Mouse (Mus musculus) stomach, embryonic 16.5 days (tissue): ENCODE measurements around the gene Sema6d. TPM values are rescaled to one million over a fixed set of nuclear protein-coding genes. Genes with fewer than 3 reads are reported as not detected.

Experiments used
- ATAC-seq: fragments of 200-750 bp; cut with Nextera tagmentation; 2 replicates; pipeline ENCODE4 v1.8.0; 2017; ENCODE audit warnings: moderate number of reproducible peaks, moderate TSS enrichment; ENCODE audit not compliant: insufficient read depth, low FRiP score
- H3K27ac ChIP-seq: fragments of 300-500 bp; sonication (generic); 2 replicates; pipeline ENCODE4 v1.5.1; 2014; ENCODE audit warnings: low read length
- H3K27me3 ChIP-seq: fragments of 300-500 bp; sonication (generic); 2 replicates; pipeline ENCODE4 v1.6.1; 2014; ENCODE audit warnings: low read length, control low read depth, mixed read lengths; ENCODE audit not compliant: control insufficient read depth, insufficient read depth
- H3K36me3 ChIP-seq: fragments of 300-500 bp; sonication (generic); 2 replicates; pipeline ENCODE4 v1.6.1; 2014; ENCODE audit warnings: low read length; ENCODE audit not compliant: control insufficient read depth, insufficient read depth
- H3K4me1 ChIP-seq: fragments of 300-500 bp; sonication (generic); 2 replicates; pipeline ENCODE4 v1.6.1; 2014; ENCODE audit warnings: low read length, control low read depth, mixed read lengths; ENCODE audit not compliant: control insufficient read depth, insufficient read depth
- H3K4me2 ChIP-seq: fragments of 300-500 bp; sonication (generic); 2 replicates; pipeline ENCODE4 v1.6.1; 2014; ENCODE audit warnings: low read depth, low read length, mixed read lengths
- H3K4me3 ChIP-seq: fragments of 300-500 bp; sonication (generic); replicated peaks from 2 replicates; pipeline ENCODE4 v1.5.1; 2014; ENCODE audit warnings: mild to moderate bottlenecking, low read length
- H3K9ac ChIP-seq: fragments of 300-500 bp; sonication (generic); 2 replicates; pipeline ENCODE4 v1.6.1; 2014; ENCODE audit warnings: low read length
- H3K9me3 ChIP-seq: fragments of 300-500 bp; sonication (generic); replicated peaks from 2 replicates; pipeline ENCODE4 v1.6.1; 2016; ENCODE audit warnings: low read length, control low read depth; ENCODE audit not compliant: control insufficient read depth
- WGBS: fragments of 180-500 bp; shearing (Covaris S2); extraction: QIAGEN DNeasy Blood & Tissue Kit; methylation state at CpG from one replicate; pipeline ENCODE4 v1.1.7; 2014; 5-methylcytosine and 5-hydroxymethylcytosine counted together
- polyA plus RNA-seq: library from polyadenylated mRNA; unstranded; fragments of >200 nt; fragmentation: Nextera tagmentation; extraction: Ambion mirVana; gene quantifications from 2 replicates; pipeline ENCODE4 v1.2.1, GENCODE M21; 2015

Sema6d gene
- polyA plus RNA-seq: 10.4 and 11.3 TPM in 2 replicates

DNA sequence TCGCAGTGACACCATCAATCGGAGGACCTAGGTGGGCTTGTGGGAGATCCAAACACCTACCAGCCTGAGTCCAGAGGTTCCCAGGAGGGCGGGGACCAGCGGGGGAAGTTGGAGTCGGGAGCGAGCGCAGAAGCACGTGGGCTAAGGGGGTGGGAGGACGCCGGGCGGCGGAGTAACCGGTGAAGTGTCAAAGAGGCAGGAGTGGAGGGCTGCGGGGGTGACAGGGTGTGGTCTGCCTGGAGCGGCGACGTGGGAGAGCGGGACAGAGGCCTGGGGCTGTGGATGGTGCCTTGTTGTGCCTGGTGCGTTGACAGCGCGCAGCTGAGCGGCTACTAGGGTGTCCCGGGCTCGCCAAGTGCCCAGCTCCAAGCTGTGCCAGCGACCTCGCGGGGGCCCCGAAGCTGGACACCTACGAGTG is at the start of gene Sema6d:
TSS of gene Sema6d (plus strand) at position 157 of the 418 bp plus-strand sequence.
- 2% methylated on average over 29 of the region's 29 CpGs for WGBS
- H3K36me3 ChIP-seq: no peaks in the 10 kb centered on the region
- H3K27ac ChIP-seq: no peak within 1 kb of the TSS
- peaks cover 20% of the 10 kb centered on the region for H3K27me3 ChIP-seq
- H3K9ac ChIP-seq: peak within 1 kb of the TSS; percentile 69
- peak within 1 kb of the TSS; percentile 57 for H3K4me3 ChIP-seq
- peak within 1 kb of the TSS; percentile 88 for H3K4me2 ChIP-seq
- peaks cover 9% of the 10 kb centered on the region for H3K4me1 ChIP-seq
- 0 out of 2 replicates have a peak, but pooled peaks have one; percentile 40 for ATAC-seq
- no peaks in the 10 kb centered on the region for H3K9me3 ChIP-seq

DNA sequence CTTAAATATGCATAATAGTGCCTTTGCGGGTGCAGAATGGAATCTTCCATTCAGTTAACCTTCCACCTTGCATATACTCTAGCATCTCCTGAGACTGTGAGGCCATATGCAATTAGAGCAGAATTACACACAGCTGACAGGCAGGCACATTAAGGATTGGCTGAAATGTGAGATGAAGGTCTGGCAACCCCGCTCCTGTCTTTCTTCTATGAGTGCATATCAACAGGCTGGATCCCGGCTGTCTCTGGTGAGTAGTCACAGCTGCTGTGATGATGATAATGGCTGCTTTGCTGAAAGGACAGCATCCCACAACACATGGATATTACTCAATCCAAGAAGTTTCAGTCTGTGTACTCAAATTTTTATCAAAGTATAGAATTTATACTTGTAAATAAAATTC is 29.9 kb upstream of the Sema6d start:
- Histone ChIP-seq H3K9me3 (no peaks in the 10 kb centered on the region), H3K4me3 (no peak overlapping the region), H3K4me2 (no peak overlapping the region), H3K27me3 (no peaks in the 10 kb centered on the region), H3K4me1 (no peaks in the 10 kb centered on the region), H3K27ac (no peak overlapping the region), H3K9ac (no peak overlapping the region), H3K36me3 (no peaks in the 10 kb centered on the region)
- WGBS: 41% methylated on average over 3 of the region's 3 CpGs
- ATAC-seq: peak; percentile 60; the same call in 1 of the 2 replicates

DNA sequence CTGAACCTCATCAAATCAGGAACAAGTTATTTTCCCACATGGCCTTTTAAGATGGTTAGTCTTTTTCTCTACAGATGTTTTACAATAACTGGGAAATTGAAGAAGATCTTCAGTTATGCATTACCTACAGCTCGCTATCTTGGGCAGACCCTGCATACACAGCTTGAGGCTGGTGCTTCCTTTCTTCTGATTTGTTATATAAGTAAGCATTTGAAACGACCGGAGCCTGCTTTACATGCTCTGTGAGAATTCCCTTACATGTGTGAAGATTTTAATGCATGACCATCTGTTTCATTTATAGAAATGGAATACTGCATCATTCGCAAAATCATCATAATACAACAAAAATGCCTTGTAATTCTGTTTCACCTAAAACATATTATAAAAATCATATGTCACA is 21.4 kb upstream of the Sema6d start:
- ATAC-seq: no peak
- no peaks in the 10 kb centered on the region for H3K27me3 ChIP-seq
- H3K36me3 ChIP-seq: no peaks in the 10 kb centered on the region
- WGBS: 80% methylated on average over 4 of the region's 4 CpGs
- no peak overlapping the region for H3K27ac ChIP-seq
- no peak overlapping the region for H3K4me3 ChIP-seq
- no peaks in the 10 kb centered on the region for H3K4me1 ChIP-seq
- no peaks in the 10 kb centered on the region for H3K9me3 ChIP-seq
- H3K4me2 ChIP-seq: no peak overlapping the region
- H3K9ac ChIP-seq: no peak overlapping the region

DNA sequence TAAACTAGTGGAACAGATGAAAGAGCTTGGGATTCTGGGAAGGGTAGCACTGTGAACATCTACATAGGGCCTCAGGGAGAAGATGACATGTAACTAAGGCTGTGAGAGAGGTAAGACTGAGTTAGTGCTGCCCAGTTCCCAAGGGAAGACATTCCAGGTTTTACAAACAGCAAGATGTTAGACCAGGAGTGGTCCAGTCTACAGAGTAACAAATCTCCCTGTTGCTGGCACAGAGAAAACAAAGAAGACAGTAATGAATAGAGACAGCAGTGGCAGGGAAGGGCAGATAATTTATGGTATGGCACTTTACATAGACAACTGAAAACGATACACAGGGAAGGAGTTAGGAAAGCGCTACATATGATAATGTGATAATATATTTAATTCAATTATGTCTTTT is 19.1 kb upstream of the Sema6d start:
- 55% methylated on average over 2 of the region's 2 CpGs for WGBS
- ATAC-seq: no peak
- H3K4me3 ChIP-seq: no peak overlapping the region
- H3K27me3 ChIP-seq: no peaks in the 10 kb centered on the region
- no peaks in the 10 kb centered on the region for H3K4me1 ChIP-seq
- no peak overlapping the region for H3K27ac ChIP-seq
- no peaks in the 10 kb centered on the region for H3K36me3 ChIP-seq
- no peak overlapping the region for H3K4me2 ChIP-seq
- no peaks in the 10 kb centered on the region for H3K9me3 ChIP-seq
- no peak overlapping the region for H3K9ac ChIP-seq

DNA sequence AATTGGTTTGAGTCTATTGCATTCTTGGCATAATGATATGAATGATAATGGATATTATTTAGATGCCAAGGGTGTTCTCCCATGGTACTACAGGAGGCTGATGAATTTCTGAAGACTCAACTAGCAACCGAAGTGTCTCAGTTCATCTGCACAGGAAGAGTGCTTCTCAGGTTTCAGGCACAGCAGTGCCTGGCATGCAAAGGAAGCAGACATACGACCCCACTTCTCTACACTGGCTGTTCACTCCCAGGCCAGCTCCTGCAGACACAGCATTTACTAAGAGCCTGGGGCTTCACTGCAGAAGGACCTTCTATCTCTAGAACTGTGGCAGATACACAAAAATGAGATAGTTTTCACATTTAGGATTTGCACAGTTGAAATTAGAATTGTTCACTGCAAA is 18.4 kb upstream of the Sema6d start:
- Histone ChIP-seq H3K9me3 (no peaks in the 10 kb centered on the region), H3K9ac (no peak overlapping the region), H3K4me1 (no peaks in the 10 kb centered on the region), H3K36me3 (no peaks in the 10 kb centered on the region), H3K27me3 (no peaks in the 10 kb centered on the region), H3K4me2 (no peak overlapping the region), H3K27ac (no peak overlapping the region), H3K4me3 (no peak overlapping the region)
- 7% methylated on average over 2 of the region's 2 CpGs for WGBS
- ATAC-seq: no peak

DNA sequence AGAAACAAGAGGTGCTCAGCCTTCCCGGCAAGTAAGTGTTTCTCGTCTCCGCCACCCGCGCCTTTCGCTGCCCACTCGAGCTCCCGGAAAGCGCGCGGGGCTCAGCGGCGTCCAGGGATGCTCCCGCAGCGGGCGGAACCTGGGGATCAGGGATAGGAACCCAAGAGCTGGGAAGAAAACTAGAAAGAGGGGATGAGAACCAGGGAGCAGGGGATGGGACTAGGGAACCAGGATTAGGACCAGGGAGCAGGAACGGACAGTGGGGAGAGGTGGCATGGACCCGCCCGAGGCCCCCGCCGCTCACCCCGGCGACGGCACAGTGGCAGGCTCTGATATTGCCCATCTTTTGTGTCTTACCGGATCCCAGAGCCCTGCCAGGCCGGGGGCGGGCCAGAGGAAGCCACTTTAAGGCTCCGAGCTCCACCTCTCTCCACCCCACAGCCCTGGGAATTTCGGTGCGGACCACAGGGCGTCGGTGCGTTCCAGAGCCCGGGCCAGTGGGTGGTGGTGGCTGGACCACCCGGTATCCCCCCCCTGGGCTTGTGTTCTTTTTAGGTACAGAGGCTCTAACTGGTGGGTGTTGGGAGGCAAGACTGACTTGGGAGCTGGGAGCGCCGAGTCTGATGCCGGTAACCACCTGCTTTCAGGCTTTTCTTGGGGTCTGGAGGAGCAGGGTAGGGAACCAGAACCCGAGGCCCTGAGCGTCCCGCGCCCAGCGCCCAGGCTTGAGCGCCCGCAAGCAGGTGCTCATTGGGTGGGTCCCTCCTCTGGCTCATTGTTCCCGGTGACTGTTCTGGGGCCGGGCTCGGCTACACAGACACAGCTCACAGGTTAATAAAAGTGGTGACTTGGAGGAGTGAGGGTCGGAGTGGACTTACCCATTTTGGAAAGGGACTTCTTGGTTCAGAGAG is 717 bp downstream of the Sema6d start:
- H3K9me3 ChIP-seq: no peaks in the 10 kb centered on the region
- 2% methylated on average over 49 of the region's 49 CpGs for WGBS
- H3K4me1 ChIP-seq: peaks cover 9% of the 10 kb centered on the region
- no peaks in the 10 kb centered on the region for H3K36me3 ChIP-seq
- H3K9ac ChIP-seq: peak overlapping the region; percentile 69
- peak; percentile 53 for ATAC-seq
- H3K27ac ChIP-seq: no peak overlapping the region
- H3K27me3 ChIP-seq: peaks cover 20% of the 10 kb centered on the region
- H3K4me2 ChIP-seq: peak overlapping the region; percentile 88
- H3K4me3 ChIP-seq: peak overlapping the region; percentile 57

DNA sequence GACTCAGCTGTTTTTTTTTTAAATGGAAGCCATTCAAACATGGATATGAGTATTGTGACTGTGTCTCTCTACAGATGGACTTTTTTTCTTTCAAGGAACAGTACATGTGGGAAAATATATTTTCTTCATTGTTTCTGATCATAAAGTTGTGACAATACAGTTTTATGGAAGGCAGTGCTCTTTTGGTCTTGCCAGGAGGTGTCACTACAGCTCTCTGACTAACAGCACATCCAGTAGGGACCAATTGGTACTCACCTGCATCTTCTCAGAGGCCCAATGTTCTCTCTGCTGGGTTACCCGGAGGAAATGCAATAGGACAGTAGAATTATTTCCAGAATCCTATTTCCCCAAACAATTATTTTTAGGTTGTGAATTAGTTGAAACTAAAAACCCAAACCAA is 9.9 kb downstream of the Sema6d start:
- ATAC-seq: no peak
- H3K9ac ChIP-seq: no peak overlapping the region
- no peaks in the 10 kb centered on the region for H3K9me3 ChIP-seq
- no peak overlapping the region for H3K27ac ChIP-seq
- no peak overlapping the region for H3K4me2 ChIP-seq
- no peak overlapping the region for H3K4me3 ChIP-seq
- H3K36me3 ChIP-seq: no peaks in the 10 kb centered on the region
- no peaks in the 10 kb centered on the region for H3K4me1 ChIP-seq
- H3K27me3 ChIP-seq: no peaks in the 10 kb centered on the region
- WGBS: 45% methylated on average over 1 of the region's 1 CpGs

DNA sequence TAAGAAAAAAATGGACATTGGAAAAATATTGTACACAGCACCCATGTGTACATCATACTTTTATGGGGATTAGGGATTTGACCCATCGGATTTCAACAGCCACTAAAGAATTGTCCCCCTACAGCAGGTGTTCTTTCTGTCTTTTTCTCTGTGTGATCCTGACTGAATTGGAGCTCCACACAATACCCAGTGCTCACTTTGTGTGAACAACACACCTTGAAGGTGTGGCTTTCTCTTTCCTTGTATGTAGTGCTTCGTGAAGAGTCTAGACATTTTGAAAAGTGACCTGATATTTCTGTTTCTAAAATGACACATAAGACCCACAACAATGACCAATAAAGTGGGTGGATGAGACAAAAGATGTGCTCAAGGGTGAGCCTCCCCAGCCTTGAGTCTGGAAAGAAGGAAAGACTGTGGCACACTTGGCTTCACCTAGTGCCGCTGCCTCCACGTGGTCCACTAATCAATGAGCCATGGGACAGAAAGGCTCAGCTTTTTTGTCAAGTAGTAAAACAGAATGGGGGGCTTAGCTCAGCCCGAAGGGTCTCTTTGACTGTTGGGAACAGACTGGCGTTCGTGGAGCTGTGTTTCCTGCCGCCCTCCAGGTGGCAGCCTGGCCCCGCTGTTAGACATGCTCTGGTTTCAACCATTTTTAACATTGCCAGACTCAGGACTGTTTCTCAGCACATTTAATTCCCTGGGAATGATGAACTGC is 10.9 kb downstream of the Sema6d start:
- no peaks in the 10 kb centered on the region for H3K27me3 ChIP-seq
- H3K36me3 ChIP-seq: no peaks in the 10 kb centered on the region
- no peak overlapping the region for H3K4me3 ChIP-seq
- 24% methylated on average over 9 of the region's 9 CpGs for WGBS
- no peak overlapping the region for H3K4me2 ChIP-seq
- H3K9me3 ChIP-seq: no peaks in the 10 kb centered on the region
- no peak overlapping the region for H3K27ac ChIP-seq
- ATAC-seq: peak; percentile 29; the same call in 1 of the 2 replicates
- H3K9ac ChIP-seq: no peak overlapping the region
- no peaks in the 10 kb centered on the region for H3K4me1 ChIP-seq

DNA sequence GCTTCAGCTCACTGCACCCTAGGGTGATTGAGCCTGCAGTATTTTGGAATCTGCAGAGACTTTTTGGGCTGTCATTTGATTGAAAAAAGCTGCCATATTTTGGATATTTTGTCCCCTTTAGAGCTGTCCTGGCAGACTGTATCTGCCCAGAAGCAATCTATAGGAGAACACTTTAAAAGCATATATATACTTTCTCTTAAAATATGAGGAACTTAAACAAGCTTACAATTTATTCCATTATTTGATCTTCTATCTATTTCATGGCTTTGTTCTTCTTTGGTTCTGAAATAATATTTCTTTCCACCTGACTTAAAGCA is 11.4 kb downstream of the Sema6d start:
- H3K9ac ChIP-seq: no peak overlapping the region
- no peak overlapping the region for H3K4me2 ChIP-seq
- no peaks in the 10 kb centered on the region for H3K36me3 ChIP-seq
- H3K27me3 ChIP-seq: no peaks in the 10 kb centered on the region
- H3K9me3 ChIP-seq: no peaks in the 10 kb centered on the region
- H3K4me3 ChIP-seq: no peak overlapping the region
- no peak for ATAC-seq
- H3K4me1 ChIP-seq: no peaks in the 10 kb centered on the region
- H3K27ac ChIP-seq: no peak overlapping the region
